Mouse (Mus musculus) lung, adult 2 months (tissue): ENCODE measurements around the gene Tns4.

Experiments
- CTCF ChIP-seq: fragments of 200-500 bp; IDR thresholded peaks from 2 replicates; pipeline ENCODE4 v1.5.1; 2011; ENCODE audit warnings: mild to moderate bottlenecking, low read length, control low read depth; ENCODE audit not compliant: insufficient read depth
- POLR2A ChIP-seq: fragments of 200-500 bp; IDR thresholded peaks from 2 replicates; pipeline ENCODE4 v1.6.1; 2011; ENCODE audit warnings: low read depth, mild to moderate bottlenecking, control low read depth, low read length, borderline replicate concordance; ENCODE audit errors: extremely low read depth

DNA sequence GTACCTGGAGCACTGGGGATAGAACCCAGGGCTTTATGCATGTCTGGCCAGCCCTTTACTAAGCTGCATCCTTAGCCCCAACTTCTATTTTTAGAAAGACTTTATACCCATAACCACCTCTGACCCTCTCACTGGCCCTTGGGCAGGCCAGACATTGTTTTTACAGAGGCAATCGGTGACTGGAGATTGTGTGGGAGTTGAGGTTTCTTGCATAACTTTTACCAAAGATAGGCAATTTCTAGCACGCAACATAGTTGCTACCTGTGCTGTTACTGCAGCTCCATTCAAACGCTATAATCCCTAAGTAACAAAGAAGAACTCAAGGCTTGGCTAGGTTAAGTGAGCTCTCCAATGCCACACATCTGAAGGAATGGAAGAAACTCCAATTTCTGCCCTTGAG is 7.5 kb downstream of the Tns4 start:
- TF ChIP-seq CTCF (no peak), POLR2A (no peak)
